Mouse (Mus musculus) liver, postnatal 0 days (tissue): Measurements from ENCODE around the gene Rad51b.

Experiments used
- CTCF ChIP-seq: sonication (generic); IDR thresholded peaks from 2 replicates; pipeline ENCODE4 v1.5.1; 2016; ENCODE audit warnings: antibody characterized with exemption, low read depth
- EP300 ChIP-seq: IDR thresholded peaks from 2 replicates; pipeline ENCODE4 v1.6.1; 2016; ENCODE audit warnings: antibody characterized with exemption, low read depth, mild to moderate bottlenecking

GRCm38 (mm10) chr12:79703555-79703954 lies 406.5 kb downstream of the Rad51b start:
- TF ChIP-seq CTCF (no peak), EP300 (no peak)
